Mouse (Mus musculus) midbrain, embryonic 16.5 days (tissue): ENCODE measurements at regions not wholly inside any gene's neighbourhood (a gene's known extent, or its start where the extent isn't known, plus 50 kb on each side); places are given as distances from the start of the nearest gene placed in this dataset.

Source experiments
- ATAC-seq: fragments of 200-750 bp; cut with Nextera tagmentation; 2 replicates; pipeline ENCODE4 v1.8.0; 2017; ENCODE audit warnings: moderate TSS enrichment
- H3K27ac ChIP-seq: fragments of 300-500 bp; sonication (generic); 2 replicates; pipeline ENCODE4 v1.5.1; 2014; ENCODE audit warnings: mild to moderate bottlenecking, low read length, mixed read lengths
- H3K27me3 ChIP-seq: fragments of 300-500 bp; sonication (generic); 2 replicates; pipeline ENCODE4 v1.6.1; 2014; ENCODE audit warnings: low read depth, low read length, mixed read lengths; ENCODE audit not compliant: control insufficient read depth, insufficient read depth
- H3K36me3 ChIP-seq: fragments of 300-500 bp; sonication (generic); 2 replicates; pipeline ENCODE4 v1.6.1; 2014; ENCODE audit warnings: mild to moderate bottlenecking, low read length, moderate library complexity, mixed read lengths; ENCODE audit not compliant: control insufficient read depth, insufficient read depth
- H3K4me1 ChIP-seq: fragments of 300-500 bp; sonication (generic); 2 replicates; pipeline ENCODE4 v1.6.1; 2014; ENCODE audit warnings: mild to moderate bottlenecking, low read length, mixed read lengths; ENCODE audit not compliant: control insufficient read depth, insufficient read depth
- H3K4me2 ChIP-seq: fragments of 300-500 bp; sonication (generic); 2 replicates; pipeline ENCODE4 v1.6.1; 2014; ENCODE audit warnings: mild to moderate bottlenecking, low read length, mixed read lengths
- H3K4me3 ChIP-seq: fragments of 300-500 bp; sonication (generic); 2 replicates; pipeline ENCODE4 v1.5.1; 2014; ENCODE audit warnings: low read depth, mild to moderate bottlenecking, low read length, moderate library complexity, mixed read lengths
- H3K9ac ChIP-seq: fragments of 300-500 bp; sonication (generic); 2 replicates; pipeline ENCODE4 v1.6.1; 2014; ENCODE audit warnings: low read depth, low read length, mixed read lengths
- H3K9me3 ChIP-seq: fragments of 300-500 bp; sonication (generic); replicated peaks from 2 replicates; pipeline ENCODE4 v1.6.1; 2014; ENCODE audit warnings: mild to moderate bottlenecking, low read length, mixed read lengths; ENCODE audit not compliant: control insufficient read depth, poor library complexity, severe bottlenecking
- WGBS: fragments of 180-500 bp; shearing (Covaris S2); extraction: QIAGEN DNeasy Blood & Tissue Kit; methylation state at CpG from one replicate; pipeline ENCODE4 v1.1.7; 2014; 5-methylcytosine and 5-hydroxymethylcytosine counted together

DNA sequence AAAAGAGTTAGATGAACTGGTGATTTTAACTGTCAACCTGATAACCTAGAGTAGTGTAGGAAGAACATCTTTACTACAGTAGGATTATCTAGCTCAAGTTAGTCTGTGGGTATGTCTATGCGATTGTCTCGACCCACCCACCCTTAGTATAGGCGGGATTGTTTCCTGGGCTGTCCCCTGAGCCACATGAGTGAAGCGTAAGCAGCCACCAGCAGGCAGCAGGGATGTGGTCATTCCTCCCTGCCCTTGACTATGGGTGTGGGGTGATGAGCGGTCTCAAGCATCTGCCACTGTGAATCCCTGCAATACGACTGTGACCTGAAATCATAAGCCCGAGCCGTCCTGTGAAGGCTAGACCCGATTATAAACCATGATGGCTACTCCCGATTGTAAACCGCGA lies 184.9 kb downstream of the Unc5cl start:
- Histone ChIP-seq H3K4me2 (no peak overlapping the region), H3K27ac (no peak overlapping the region), H3K9me3 (no peaks in the 10 kb centered on the region; the same call in 1 of the 2 replicates), H3K27me3 (no peaks in the 10 kb centered on the region), H3K9ac (no peak overlapping the region), H3K36me3 (no peaks in the 10 kb centered on the region), H3K4me3 (no peak overlapping the region), H3K4me1 (no peaks in the 10 kb centered on the region)
- ATAC-seq: no peak
- WGBS: 96% methylated on average over 12 of the region's 12 CpGs

- 32% methylated on average over 5 of the region's 5 CpGs for WGBS
- Histone ChIP-seq H3K4me2 (no peak overlapping the region), H3K9me3 (no peaks in the 10 kb centered on the region), H3K36me3 (no peaks in the 10 kb centered on the region), H3K27ac (no peak overlapping the region), H3K4me3 (no peak overlapping the region), H3K4me1 (no peaks in the 10 kb centered on the region; the same call in 1 of the 2 replicates), H3K9ac (no peak overlapping the region), H3K27me3 (no peaks in the 10 kb centered on the region)
- ATAC-seq: no peak
Measured at GRCm38 (mm10) chr17:48643533-48644019, 188.9 kb downstream of the Unc5cl start.

DNA sequence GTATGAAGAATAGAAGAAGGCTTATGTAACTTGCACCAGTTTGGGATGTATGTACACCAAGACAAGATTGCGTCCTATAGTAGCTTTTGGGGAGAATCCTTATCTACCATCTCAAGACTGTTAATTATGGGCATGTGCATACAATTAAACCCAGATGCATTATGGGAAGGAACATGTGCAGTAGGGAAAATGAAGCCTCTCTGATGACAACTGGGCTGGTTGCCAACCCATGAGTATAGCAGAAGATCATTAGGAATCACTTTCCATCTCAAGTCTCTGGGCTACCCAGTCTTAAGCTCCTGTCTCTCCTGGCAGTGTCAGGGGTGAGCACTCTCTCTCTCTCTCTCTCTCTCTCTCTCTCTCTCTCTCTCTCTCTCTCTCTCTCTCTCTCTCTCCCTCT lies 190.4 kb downstream of the Unc5cl start:
- H3K9ac ChIP-seq: no peak overlapping the region
- H3K9me3 ChIP-seq: no peaks in the 10 kb centered on the region
- H3K27me3 ChIP-seq: no peaks in the 10 kb centered on the region
- no peaks in the 10 kb centered on the region; the same call in 1 of the 2 replicates for H3K4me1 ChIP-seq
- ATAC-seq: no peak
- WGBS: 91% methylated on average over 1 of the region's 1 CpGs
- H3K4me2 ChIP-seq: no peak overlapping the region
- H3K36me3 ChIP-seq: no peaks in the 10 kb centered on the region
- no peak overlapping the region for H3K27ac ChIP-seq
- H3K4me3 ChIP-seq: no peak overlapping the region

- no peaks in the 10 kb centered on the region for H3K36me3 ChIP-seq
- 73% methylated on average over 11 of the region's 11 CpGs for WGBS
- no peak overlapping the region for H3K9ac ChIP-seq
- no peak overlapping the region for H3K27ac ChIP-seq
- H3K9me3 ChIP-seq: no peaks in the 10 kb centered on the region
- no peak overlapping the region for H3K4me3 ChIP-seq
- no peaks in the 10 kb centered on the region; the same call in 1 of the 2 replicates for H3K4me1 ChIP-seq
- no peaks in the 10 kb centered on the region for H3K27me3 ChIP-seq
- H3K4me2 ChIP-seq: peak overlapping the region; percentile 33
- no peak for ATAC-seq
Measured at GRCm38 (mm10) chr17:48646626-48647195, 192.0 kb downstream of the Unc5cl start.

- H3K4me2 ChIP-seq: peak overlapping the region; percentile 33
- ATAC-seq: 0 out of 2 replicates have a peak, but pooled peaks have one; percentile 14
- H3K27ac ChIP-seq: no peak overlapping the region
- H3K9ac ChIP-seq: no peak overlapping the region
- H3K4me1 ChIP-seq: no peaks in the 10 kb centered on the region; the same call in 1 of the 2 replicates
- no peaks in the 10 kb centered on the region for H3K27me3 ChIP-seq
- H3K9me3 ChIP-seq: no peaks in the 10 kb centered on the region
- no peak overlapping the region for H3K4me3 ChIP-seq
- 54% methylated on average over 14 of the region's 14 CpGs for WGBS
- H3K36me3 ChIP-seq: no peaks in the 10 kb centered on the region
Measured at GRCm38 (mm10) chr17:48647431-48647830, 192.7 kb downstream of the Unc5cl start.

DNA sequence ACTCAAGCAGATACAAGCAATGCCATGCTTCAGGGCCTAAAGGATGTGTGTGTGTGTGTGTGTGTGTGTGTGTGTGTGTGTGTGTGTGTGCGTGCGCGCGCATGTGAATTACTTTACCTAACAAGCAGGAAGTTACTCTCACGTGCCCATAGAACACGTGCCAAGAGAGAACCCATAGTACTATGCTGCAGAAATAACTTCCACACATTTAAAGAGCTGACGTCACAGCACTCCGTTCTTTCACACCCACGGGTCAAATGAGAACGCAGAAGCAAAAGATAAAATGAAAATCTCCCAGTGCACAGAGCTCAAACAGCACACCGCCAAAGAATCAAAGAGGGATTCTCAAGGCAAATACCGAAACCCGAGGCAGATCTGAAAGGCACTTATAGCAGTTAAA lies 195.9 kb downstream of the Unc5cl start:
- H3K9me3 ChIP-seq: no peaks in the 10 kb centered on the region
- H3K36me3 ChIP-seq: no peaks in the 10 kb centered on the region
- WGBS: 74% methylated on average over 13 of the region's 13 CpGs
- H3K27me3 ChIP-seq: no peaks in the 10 kb centered on the region
- H3K9ac ChIP-seq: no peak overlapping the region
- H3K4me2 ChIP-seq: no peak overlapping the region
- 0 out of 2 replicates have a peak, but pooled peaks have one; percentile 14 for ATAC-seq
- H3K4me1 ChIP-seq: no peaks in the 10 kb centered on the region; the same call in 1 of the 2 replicates
- H3K4me3 ChIP-seq: no peak overlapping the region
- no peak overlapping the region for H3K27ac ChIP-seq

- Histone ChIP-seq H3K36me3 (no peaks in the 10 kb centered on the region), H3K27me3 (no peaks in the 10 kb centered on the region), H3K4me2 (no peak overlapping the region), H3K9ac (no peak overlapping the region), H3K27ac (no peak overlapping the region), H3K9me3 (no peaks in the 10 kb centered on the region), H3K4me1 (no peaks in the 10 kb centered on the region), H3K4me3 (no peak overlapping the region)
- no peak for ATAC-seq
- 85% methylated on average over 3 of the region's 3 CpGs for WGBS
Measured at GRCm38 (mm10) chr17:48672749-48673148, 218.0 kb downstream of the Unc5cl start.

DNA sequence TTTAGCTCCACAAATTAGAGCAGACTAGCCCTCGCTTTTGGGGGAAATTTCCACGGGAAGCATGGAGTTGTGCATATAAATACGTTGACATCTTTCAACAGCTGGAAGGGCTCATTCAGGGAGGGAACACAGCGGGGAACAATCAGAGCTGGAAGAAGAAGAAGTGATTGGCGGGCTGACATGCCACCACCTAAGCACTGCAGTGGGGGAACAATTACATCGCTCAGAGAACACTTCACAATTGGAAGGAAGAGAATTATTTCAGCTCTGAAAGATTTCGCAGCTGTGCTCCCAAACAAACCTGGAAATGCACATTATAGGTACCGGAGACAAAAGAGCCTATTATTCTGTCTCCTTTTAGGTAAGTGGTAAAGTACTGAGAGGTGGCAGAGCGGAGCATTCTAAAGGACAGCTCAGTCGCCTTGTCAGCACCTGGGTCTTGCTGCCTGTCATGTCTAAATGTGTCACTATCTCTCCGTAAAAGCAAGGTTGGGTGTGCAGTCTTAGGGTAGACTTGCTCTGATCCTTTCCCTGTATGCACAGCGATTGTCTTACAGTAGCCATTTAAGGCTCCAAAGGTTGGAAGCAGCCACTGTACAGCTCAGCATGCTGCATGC lies 223.6 kb downstream of the Unc5cl start:
- no peak overlapping the region for H3K4me2 ChIP-seq

GRCm38 (mm10) chr17:48680331-48680730 lies 225.6 kb downstream of the Unc5cl start:
- no peak for ATAC-seq
- Histone ChIP-seq H3K4me3 (no peak overlapping the region), H3K4me2 (no peak overlapping the region), H3K27me3 (no peaks in the 10 kb centered on the region), H3K9ac (no peak overlapping the region), H3K27ac (no peak overlapping the region), H3K9me3 (no peaks in the 10 kb centered on the region), H3K36me3 (no peaks in the 10 kb centered on the region), H3K4me1 (no peaks in the 10 kb centered on the region)
- WGBS: 86% methylated on average over 10 of the region's 10 CpGs

More for the DNA sequence above, 223.6 kb downstream of the Unc5cl start:
- Histone ChIP-seq H3K4me1 (no peaks in the 10 kb centered on the region), H3K27ac (peak overlapping the region; percentile 45), H3K36me3 (no peaks in the 10 kb centered on the region), H3K4me3 (no peak overlapping the region), H3K27me3 (no peaks in the 10 kb centered on the region), H3K9ac (no peak overlapping the region), H3K9me3 (no peaks in the 10 kb centered on the region)
- 57% methylated on average over 12 of the region's 12 CpGs for WGBS
- ATAC-seq: peak; percentile 67; the same call in 1 of the 2 replicates
